Mouse (Mus musculus): Measurements from ENCODE around the gene Ift172. TPM values are rescaled to one million over a fixed set of nuclear protein-coding genes. Genes with fewer than 3 reads are reported as not detected.

The Ift172 gene
- 44.3 and 45.6 TPM in 2 replicates for polyA plus RNA-seq (2012; rRNA removed)

GRCm38 (mm10) chr5:31290521-31291360 is at the start of gene Ift172:
TSS of gene Ift172 (minus strand) at chr5:31291116.

DNA sequence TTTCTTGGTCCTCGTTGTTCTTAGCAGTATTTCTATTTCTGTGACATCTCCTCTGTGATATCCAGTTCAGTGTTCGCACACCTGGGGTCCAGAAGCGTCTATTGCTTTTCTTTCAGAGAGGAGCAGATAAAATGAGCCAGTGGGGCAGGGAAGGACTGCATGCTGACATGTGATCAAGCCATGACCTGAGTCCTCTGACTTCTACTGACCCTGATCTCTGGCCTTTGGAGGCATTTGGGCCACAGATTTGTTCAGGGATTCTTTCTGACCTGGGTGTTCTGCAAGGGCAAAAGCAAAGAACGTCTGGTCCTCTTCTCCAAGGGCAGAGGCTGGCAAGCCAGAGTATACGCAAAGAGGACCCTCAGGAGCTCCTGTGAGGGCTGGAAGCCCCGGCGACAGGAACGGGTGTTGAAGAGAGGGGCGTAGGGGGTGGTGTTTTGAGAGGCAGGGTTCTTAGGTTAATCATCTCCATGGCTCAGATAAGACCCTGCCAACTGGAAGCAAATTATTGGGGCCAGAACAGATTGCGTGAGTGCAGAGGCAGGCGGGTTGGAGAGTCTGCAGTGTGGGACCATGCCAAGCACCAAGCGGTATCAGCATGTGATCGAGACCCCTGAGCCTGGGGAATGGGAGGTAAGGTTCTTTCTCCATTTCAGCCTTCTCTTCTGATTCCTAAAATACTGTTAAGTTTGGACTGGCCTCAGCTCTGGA is 6.3 kb upstream of the Ift172 start, which contains the start of gene Gckr:
TSS of gene Gckr (plus strand) at position 397 of the 711 bp plus-strand sequence.

DNA sequence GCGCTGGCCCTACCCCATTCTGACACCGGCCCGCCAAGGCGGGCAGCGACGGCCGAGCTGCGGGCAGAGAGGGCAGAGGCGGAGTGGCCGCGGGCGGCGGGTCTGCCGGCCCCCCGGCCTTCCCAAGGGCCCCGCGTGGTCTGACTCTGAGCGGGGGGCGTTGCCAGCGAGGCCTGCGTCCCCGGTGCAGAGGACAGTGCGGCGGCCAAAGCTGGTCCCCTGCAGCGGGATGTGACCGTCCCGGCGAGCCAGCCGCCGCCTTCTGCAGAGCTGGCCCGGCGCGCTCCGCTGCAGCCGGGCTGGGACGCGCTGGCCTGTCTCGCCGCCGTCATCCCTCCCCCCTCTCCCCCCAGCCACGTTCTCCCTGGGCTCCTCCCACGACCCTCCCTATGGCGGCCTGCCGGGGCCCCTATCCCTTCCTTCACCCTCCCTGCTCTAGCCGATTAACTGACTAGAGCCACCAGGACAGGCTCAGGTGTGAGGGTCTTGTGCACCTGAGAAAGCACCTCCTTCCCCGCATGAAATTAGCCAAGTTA is 4.8 kb upstream of the Ift172 start, which contains the start of gene Fndc4:
TSS of gene Fndc4 (minus strand) at position 475 of the 536 bp plus-strand sequence.

GRCm38 (mm10) chr5:31251541-31252101 is 39.3 kb downstream of the Ift172 start, which contains the start of gene Krtcap3:
TSS of gene Krtcap3 (plus strand) at chr5:31251691.

DNA sequence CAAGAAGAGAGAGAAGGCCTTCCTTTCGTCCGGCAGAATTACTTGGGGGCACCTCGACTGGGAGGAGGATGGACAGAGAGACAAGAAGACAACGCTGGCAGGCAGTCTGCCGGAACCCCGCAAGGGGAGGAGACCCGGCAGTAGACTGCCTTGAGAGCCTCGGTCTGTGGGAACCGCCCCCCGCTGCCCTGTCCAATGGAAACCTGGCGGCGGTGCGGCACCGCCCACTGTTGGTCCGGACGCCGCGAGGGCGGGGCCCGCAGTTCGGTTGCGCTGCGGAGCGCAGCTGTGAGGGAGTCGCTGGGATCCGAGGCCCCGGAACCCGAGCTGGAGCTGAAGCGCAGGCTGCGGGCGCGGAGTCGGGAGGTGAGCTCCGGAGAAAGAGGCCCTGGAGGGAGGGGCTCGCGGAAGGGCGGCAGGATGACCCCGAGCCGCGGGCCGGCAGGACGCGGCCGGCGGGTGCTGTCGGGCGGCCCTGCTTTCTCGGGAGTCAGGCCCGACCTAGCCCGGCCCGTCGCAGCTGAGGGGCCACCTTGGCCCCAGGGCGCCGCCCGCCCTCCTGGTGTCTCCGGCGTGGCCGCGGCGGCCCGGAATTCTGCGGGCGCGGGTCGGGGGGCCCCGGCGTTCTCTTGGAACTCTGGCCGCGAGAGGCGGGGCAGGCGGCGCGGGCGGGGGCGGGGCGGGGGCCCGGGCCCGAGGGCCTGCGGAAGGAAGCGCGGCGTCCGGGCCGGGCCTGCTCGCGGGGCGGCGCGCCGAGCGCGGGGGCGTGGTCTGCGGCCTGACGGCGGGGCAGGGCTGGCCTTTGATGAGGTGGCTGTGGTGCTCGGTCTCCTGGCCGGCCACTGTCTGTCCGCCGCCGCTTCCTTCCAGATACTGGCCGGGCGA is 50.0 kb downstream of the Ift172 start, which contains the start of the genes Nrbp1 and Gm9970:
TSS of gene Nrbp1 (plus strand) at position 228 of the 885 bp plus-strand sequence.
TSS of gene Gm9970 (minus strand) at position 596 of the 885 bp plus-strand sequence.

GRCm38 (mm10) chr5:31220448-31221303 is 70.2 kb downstream of the Ift172 start, which contains the start of gene Ppm1g:
TSS of gene Ppm1g (minus strand) at chr5:31220687.

Other genes with a start within 250 kb of the Ift172 start
- 88.7 and 89.8 TPM in 2 replicates for gene Atraid, start 242.8 kb downstream of the Ift172 start, polyA plus RNA-seq (2012; rRNA removed)
- 10.2 and 16.3 TPM in 2 replicates for gene Slc5a6, start 242.2 kb downstream of the Ift172 start, polyA plus RNA-seq (2012; rRNA removed)
- gene Cad, start 236.3 kb downstream of the Ift172 start, polyA plus RNA-seq (2012; rRNA removed), result 41.0 and 59.8 TPM in 2 replicates
- not detected in 2 replicates for gene Dnajc5g, start 184.8 kb downstream of the Ift172 start, polyA plus RNA-seq (2012; rRNA removed)
- gene Slc30a3, start 182.9 kb downstream of the Ift172 start, polyA plus RNA-seq (2012; rRNA removed), result 8.6 and 9.1 TPM in 2 replicates
- 0.29 and 1.1 TPM in 2 replicates for gene Trim54, start 174.4 kb downstream of the Ift172 start, polyA plus RNA-seq (2012; rRNA removed)
- gene Ucn, start 152.3 kb downstream of the Ift172 start, polyA plus RNA-seq (2012; rRNA removed), result not detected in 2 replicates
- 43.5 and 63.4 TPM in 2 replicates for gene Mpv17, start 136.9 kb downstream of the Ift172 start, polyA plus RNA-seq (2012; rRNA removed)
- gene Gm29609, start 111.2 kb downstream of the Ift172 start, polyA plus RNA-seq (2012; rRNA removed), result 4.0 and 4.7 TPM in 2 replicates
- 128 and 129 TPM in 2 replicates for gene Gtf3c2, start 111.0 kb downstream of the Ift172 start, polyA plus RNA-seq (2012; rRNA removed)
- 94.2 and 95.9 TPM in 2 replicates for gene Snx17, start 97.9 kb downstream of the Ift172 start, polyA plus RNA-seq (2012; rRNA removed)
- gene Eif2b4, start 97.7 kb downstream of the Ift172 start, polyA plus RNA-seq (2012; rRNA removed), result 54.2 and 97.9 TPM in 2 replicates
- 51.5 and 95.5 TPM in 2 replicates for gene Zfp513, start 88.8 kb downstream of the Ift172 start, polyA plus RNA-seq (2012; rRNA removed)
- gene Ppm1g, start 70.4 kb downstream of the Ift172 start, polyA plus RNA-seq (2012; rRNA removed), result 178 and 232 TPM in 2 replicates
- gene Nrbp1, start 50.3 kb downstream of the Ift172 start, polyA plus RNA-seq (2012; rRNA removed), result 85.6 and 128 TPM in 2 replicates
- gene Gm9970, start 49.9 kb downstream of the Ift172 start, polyA plus RNA-seq (2012; rRNA removed), result 0.18 TPM in 1 of 2 replicates, not detected in the other
- 9.1 and 12.3 TPM in 2 replicates for gene Krtcap3, start 39.4 kb downstream of the Ift172 start, polyA plus RNA-seq (2012; rRNA removed)
- 57.8 and 94.3 TPM in 2 replicates for gene Fndc4, start 5.0 kb upstream of the Ift172 start, polyA plus RNA-seq (2012; rRNA removed)
- gene Gckr, start 6.3 kb upstream of the Ift172 start, polyA plus RNA-seq (2012; rRNA removed), result 0.63 and 1.5 TPM in 2 replicates
- 59.8 and 71.9 TPM in 2 replicates for gene Zfp512, start 161.3 kb upstream of the Ift172 start, polyA plus RNA-seq (2012; rRNA removed)
- 0.24 and 0.31 TPM in 2 replicates for gene 4930548H24Rik, start 194.6 kb upstream of the Ift172 start, polyA plus RNA-seq (2012; rRNA removed)
- gene Gpn1, start 203.6 kb upstream of the Ift172 start, polyA plus RNA-seq (2012; rRNA removed), result 37.8 and 40.9 TPM in 2 replicates
- gene Slc4a1ap, start 235.9 kb upstream of the Ift172 start, polyA plus RNA-seq (2012; rRNA removed), result 25.2 and 46.6 TPM in 2 replicates
- gene Supt7l, start 236.7 kb upstream of the Ift172 start, polyA plus RNA-seq (2012; rRNA removed), result 17.8 and 21.2 TPM in 2 replicates

Measured in central nervous system, embryonic 11.5 days (tissue).